Mouse (Mus musculus) left cerebral cortex, postnatal 25 days (tissue): ENCODE data around the gene Trim25. TPM values are rescaled to one million over a fixed set of nuclear protein-coding genes. Genes with fewer than 3 reads are reported as not detected.
A peak's percentile ranks its signal among the peaks of the same experiment; 100 is the strongest.

Experiments used
- DNase-seq, 2 experiments: peaks; one replicate each; pipeline ENCODE4 v3.0.0; 2022; ENCODE audit warnings: low spot score in 2 of 2, mixed read lengths in 1 of 2
- intact Hi-C: fragments of 180-260 bp; cut with DNase I; formaldehyde crosslinking; loops from one replicate; pipeline ENCODE4 v1.15.1; 2025
- total RNA-seq, 2 experiments: library from RNA; stranded (reverse); gene quantifications; 2 replicates each; pipeline ENCODE4 v1.2.3; 2021

Trim25 gene
- 1 to 10 TPM; 3.3 to 3.8 TPM for total RNA-seq

DNA sequence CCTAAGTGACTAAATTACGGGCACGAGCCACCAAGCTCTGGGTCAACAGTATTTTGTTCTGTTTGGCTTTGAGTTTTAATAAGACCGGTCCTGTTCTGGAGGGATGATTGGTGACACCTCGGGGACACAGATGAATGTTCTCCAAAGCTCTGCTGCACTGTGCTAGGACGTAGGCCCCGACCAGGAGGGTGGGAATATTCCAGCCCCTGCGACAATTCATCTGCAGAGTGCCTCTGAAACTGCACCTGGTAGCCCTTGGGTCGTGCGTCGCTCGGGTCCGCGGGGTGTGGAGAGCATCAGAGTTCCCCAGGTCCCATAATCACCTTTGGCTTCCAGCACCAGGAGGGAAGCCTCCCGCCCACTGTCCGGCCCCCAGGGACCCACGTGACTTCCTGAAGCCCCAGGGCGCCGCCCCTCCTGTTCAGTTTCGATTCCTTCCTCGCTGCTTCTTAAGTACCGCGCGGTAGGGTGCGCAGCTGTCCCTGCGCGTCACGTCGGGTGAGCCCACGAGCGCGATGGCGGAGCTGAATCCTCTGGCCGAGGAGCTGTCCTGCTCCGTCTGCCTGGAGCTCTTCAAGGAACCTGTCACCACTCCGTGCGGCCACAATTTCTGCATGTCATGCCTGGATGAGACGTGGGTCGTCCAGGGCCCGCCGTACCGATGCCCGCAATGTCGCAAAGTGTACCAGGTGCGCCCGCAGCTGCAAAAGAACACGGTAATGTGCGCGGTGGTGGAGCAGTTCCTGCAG, at the start of gene Trim25:
Gene Trim25, plus strand, starts transcription at position 403 of the 749 bp plus-strand sequence.
- DNase-seq: peak; percentile 37 to 50
- intact Hi-C loops: no loop called here

GRCm38 (mm10) chr11:88949802-88950639, 49.2 kb upstream of the Trim25 start:
- intact Hi-C loops: no loop called here

DNA sequence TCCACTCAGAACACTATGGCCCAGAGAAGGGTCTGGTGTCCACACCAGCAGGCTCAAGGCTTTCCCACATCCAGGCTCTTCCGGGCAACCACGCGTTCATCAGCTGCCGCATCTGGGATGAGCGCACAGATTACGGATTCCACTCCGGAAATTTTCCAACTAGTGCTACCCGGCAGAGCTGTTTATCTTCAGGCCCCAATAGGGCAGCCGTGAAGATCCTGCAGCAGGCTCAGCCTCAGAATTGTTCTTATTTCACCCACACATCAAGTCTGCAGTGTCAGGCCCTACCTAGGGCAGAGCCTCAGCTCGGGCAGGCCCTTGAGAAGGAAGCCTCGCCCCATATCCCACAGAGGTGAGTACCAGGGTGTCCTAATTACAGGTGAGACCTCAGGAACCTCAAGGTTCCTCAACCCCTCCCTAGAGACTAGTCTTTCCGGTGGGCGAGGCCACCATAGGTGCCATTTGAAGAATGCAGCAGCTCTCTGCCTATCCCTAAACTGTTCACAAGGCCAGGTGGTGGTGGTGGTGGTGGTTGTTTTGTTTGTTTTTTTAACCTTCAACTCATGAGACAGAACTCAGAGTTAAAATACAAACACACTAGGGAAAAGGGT, 48.4 kb upstream of the Trim25 start:
- intact Hi-C loops: no loop called here
- no peak for DNase-seq

More at GRCm38 (mm10) chr11:88949802-88950639, 49.2 kb upstream of the Trim25 start:
- no peak for DNase-seq

DNA sequence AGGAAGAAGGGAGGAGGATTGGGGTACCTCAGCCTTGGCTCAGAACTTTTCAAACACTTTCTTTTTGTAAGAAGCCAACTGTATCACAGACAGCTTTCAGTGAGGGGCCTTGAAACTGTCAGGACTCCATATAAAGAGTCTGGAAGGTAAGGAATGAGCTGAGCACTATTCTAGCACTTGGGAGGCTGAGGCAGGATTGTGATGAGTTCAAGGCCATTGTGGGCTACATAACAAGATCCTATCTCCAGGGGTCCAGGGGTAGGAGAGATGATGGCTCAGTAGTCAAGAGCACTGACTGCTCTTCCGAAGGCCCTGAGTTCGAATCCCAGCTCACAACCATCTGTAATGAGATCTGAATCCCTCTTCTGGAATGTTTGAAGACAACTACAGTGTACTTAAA, 47.6 kb upstream of the Trim25 start:
- no peak for DNase-seq
- intact Hi-C loops: no loop called here

GRCm38 (mm10) chr11:88952117-88952516, 47.1 kb upstream of the Trim25 start:
- intact Hi-C loops: no loop called here

GRCm38 (mm10) chr11:88953582-88953981, 45.6 kb upstream of the Trim25 start:
- intact Hi-C loops: no loop called here
- no peak for DNase-seq

More at GRCm38 (mm10) chr11:88952117-88952516, 47.1 kb upstream of the Trim25 start:
- DNase-seq: no peak

DNA sequence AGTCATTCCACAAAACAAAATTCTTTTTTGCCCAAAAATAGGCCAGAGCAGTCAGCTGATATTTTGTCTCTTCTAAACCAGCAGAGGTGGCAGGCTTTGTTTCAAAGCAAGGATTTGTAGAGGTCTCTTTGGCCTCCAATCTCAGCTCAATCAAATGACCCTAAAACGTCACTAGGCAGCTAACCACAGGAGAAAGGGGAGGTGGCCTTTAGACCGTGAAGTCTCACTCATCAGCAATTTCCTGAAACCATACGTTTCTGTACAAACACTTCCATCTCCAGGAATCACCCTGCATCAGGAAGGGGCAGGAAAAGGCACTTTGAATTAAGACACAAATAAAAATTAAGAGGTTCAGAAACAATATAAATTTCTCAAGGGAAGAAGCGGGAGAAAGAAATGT, 44.4 kb upstream of the Trim25 start:
- intact Hi-C loops: loop anchor here (5.0 kb wide), 3 partner anchors 48 to 108 kb away; partner anchors contain the start of gene Akap1
- peak in 1 of 2 experiments; percentile 25 for DNase-seq

GRCm38 (mm10) chr11:88955217-88955969, 43.8 kb upstream of the Trim25 start, which contains the start of gene Scpep1:
Scpep1 (minus strand) TSS chr11:88955465.
- DNase-seq: peak; percentile 91 to 97
- intact Hi-C loops: loop anchor here (5.0 kb wide), 3 partner anchors 48 to 108 kb away; partner anchors contain the start of gene Akap1

DNA sequence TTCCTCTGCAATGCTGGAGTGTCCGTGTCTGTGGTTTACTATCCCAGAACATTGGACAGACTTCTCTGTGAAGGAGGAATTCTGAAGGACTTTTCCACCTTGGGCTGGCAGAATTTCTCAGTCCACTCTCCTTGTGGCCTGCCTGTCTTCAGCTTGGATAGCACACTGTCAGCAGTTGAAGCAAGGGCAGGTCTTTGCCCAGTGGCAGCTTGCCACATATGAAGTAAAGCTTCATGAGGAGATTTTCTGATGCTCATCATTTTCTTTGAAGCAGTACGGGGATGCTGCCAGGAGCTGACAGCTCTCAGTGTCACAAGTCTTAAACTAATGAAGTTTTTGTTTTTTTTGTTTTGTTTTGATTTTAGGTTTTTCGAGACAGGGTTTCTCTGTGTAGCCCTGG, 40.3 kb upstream of the Trim25 start:
- DNase-seq: no peak
- intact Hi-C loops: loop anchor here (5.0 kb wide), 3 partner anchors 52 to 112 kb away; partner anchors contain the start of gene Akap1

- intact Hi-C loops: no loop called here
- no peak for DNase-seq
These were observed 32.3 kb upstream of the Trim25 start, which contains the start of gene Elobl for GRCm38 (mm10) chr11:88966881-88967361. Elobl (minus strand) TSS chr11:88966931.

GRCm38 (mm10) chr11:88970202-88970732, 28.9 kb upstream of the Trim25 start, which contains the start of gene Coil:
Coil (plus strand) TSS chr11:88970252.
- intact Hi-C loops: no loop called here
- peak in 1 of 2 experiments; percentile 5 for DNase-seq

- intact Hi-C loops: no loop called here
- DNase-seq: peak; percentile 96 to 97
These were observed 25.1 kb upstream of the Trim25 start for GRCm38 (mm10) chr11:88973776-88974701.

- DNase-seq: no peak
- intact Hi-C loops: no loop called here
These were observed 22.9 kb upstream of the Trim25 start for GRCm38 (mm10) chr11:88976320-88976719.

DNA sequence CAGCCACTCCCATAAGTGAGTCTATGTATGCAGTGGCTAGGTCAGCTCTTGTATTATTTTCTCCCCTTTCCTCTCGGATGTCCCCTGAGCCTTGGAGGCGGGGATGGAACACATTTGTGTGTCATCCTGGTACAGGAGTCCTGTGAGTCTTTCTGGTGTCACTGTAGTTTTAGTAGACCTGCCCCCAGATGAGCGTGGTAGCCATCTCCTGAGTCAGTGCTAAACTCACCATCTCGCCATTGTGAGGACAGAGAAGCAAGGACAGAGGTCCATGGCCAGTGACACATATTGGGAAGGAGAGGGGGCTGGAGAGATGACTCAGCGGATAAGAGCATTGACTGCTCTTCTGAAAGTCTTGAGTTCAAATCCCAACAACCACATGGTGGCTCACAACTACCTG, 22.0 kb upstream of the Trim25 start:
- DNase-seq: no peak
- intact Hi-C loops: no loop called here

DNA sequence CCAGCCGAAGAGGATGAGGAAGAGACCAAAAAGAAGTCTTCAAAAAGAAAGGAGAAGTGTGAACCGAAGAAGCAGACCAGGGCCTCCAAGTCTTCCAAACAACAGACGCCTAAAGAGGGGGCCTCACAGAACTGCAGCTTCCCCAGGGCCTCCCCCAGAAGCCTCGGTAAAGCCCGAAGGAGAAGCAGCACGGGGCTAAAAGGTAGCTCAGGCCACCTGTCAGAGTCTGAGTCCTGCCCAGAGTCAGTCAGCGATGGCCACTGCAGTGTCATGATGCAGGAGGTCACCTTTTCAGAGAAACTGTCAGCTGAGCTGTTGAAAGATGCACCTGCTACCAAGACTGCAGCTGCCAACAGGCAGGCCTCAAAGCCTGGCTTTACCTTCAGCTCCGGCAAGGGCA, 17.8 kb upstream of the Trim25 start:
- intact Hi-C loops: no loop called here
- DNase-seq: no peak

- no peak for DNase-seq
These were observed 12.6 kb upstream of the Trim25 start for GRCm38 (mm10) chr11:88986616-88987015.

GRCm38 (mm10) chr11:88988956-88989355, 10.2 kb upstream of the Trim25 start:
- intact Hi-C loops: no loop called here
- no peak for DNase-seq

More at GRCm38 (mm10) chr11:88986616-88987015, 12.6 kb upstream of the Trim25 start:
- intact Hi-C loops: no loop called here

- no peak for DNase-seq
- intact Hi-C loops: no loop called here
These were observed 9.6 kb upstream of the Trim25 start for GRCm38 (mm10) chr11:88989530-88989929.
